Mouse (Mus musculus) telencephalon, adult 2 months (tissue): Measurements from ENCODE around the gene Sf3b4.
"Not testable (repeated sequence)": the region's sequence is repeated elsewhere in the genome, so short reads cannot be mapped to it uniquely, and the experiment has no call there.

Experiments used
- DNase-seq: peaks from one replicate; pipeline ENCODE4 v3.0.0-alpha.2; 2011; ENCODE audit warnings: low read depth, low spot score

Sf3b4 gene

GRCm38 (mm10) chr3:96173185-96173584, 1.1 kb downstream of the Sf3b4 start:
- DNase-seq = no peak

GRCm38 (mm10) chr3:96174042-96174441, 1.9 kb downstream of the Sf3b4 start:
- not testable (repeated sequence) for DNase-seq

GRCm38 (mm10) chr3:96175251-96175650, 3.1 kb downstream of the Sf3b4 start:
- DNase-seq = no peak

GRCm38 (mm10) chr3:96178427-96178826, 6.3 kb downstream of the Sf3b4 start:
- no peak for DNase-seq

- no peak for DNase-seq
Observed at GRCm38 (mm10) chr3:96178902-96179301, 6.8 kb downstream of the Sf3b4 start.

GRCm38 (mm10) chr3:96179531-96179930, 7.4 kb downstream of the Sf3b4 start:
- DNase-seq = no peak

- no peak for DNase-seq
Observed at GRCm38 (mm10) chr3:96180727-96181477, 8.8 kb downstream of the Sf3b4 start, which contains the start of gene Sv2a. Sv2a (plus strand) TSS chr3:96181151.

- no peak for DNase-seq
Observed at GRCm38 (mm10) chr3:96181510-96182381, 9.6 kb downstream of the Sf3b4 start.

- DNase-seq = peak; percentile 69
Observed at GRCm38 (mm10) chr3:96182382-96182776, 10.2 kb downstream of the Sf3b4 start.

- no peak for DNase-seq
Observed at GRCm38 (mm10) chr3:96192977-96193376, 20.8 kb downstream of the Sf3b4 start.

- no peak for DNase-seq
Observed at GRCm38 (mm10) chr3:96194966-96195365, 22.8 kb downstream of the Sf3b4 start.

GRCm38 (mm10) chr3:96195616-96196313, 23.6 kb downstream of the Sf3b4 start:
- no peak for DNase-seq

GRCm38 (mm10) chr3:96196437-96197128, 24.5 kb downstream of the Sf3b4 start:
- no peak for DNase-seq

- peak; percentile 96 for DNase-seq
Observed at GRCm38 (mm10) chr3:96197129-96197749, 25.1 kb downstream of the Sf3b4 start.

GRCm38 (mm10) chr3:96198181-96198580, 26.0 kb downstream of the Sf3b4 start:
- no peak for DNase-seq

- not testable (repeated sequence) for DNase-seq
Observed at GRCm38 (mm10) chr3:96198601-96199251, 26.6 kb downstream of the Sf3b4 start.

- DNase-seq = no peak
Observed at GRCm38 (mm10) chr3:96199731-96200130, 27.6 kb downstream of the Sf3b4 start.

GRCm38 (mm10) chr3:96207819-96208218, 35.7 kb downstream of the Sf3b4 start:
- DNase-seq = no peak

- DNase-seq = no peak
Observed at GRCm38 (mm10) chr3:96209242-96209641, 37.1 kb downstream of the Sf3b4 start.

- DNase-seq = no peak
Observed at GRCm38 (mm10) chr3:96219191-96219641, 47.1 kb downstream of the Sf3b4 start.
